Mouse (Mus musculus): Measurements from ENCODE around the gene Traf3. TPM values are rescaled to one million over a fixed set of nuclear protein-coding genes. Genes with fewer than 3 reads are reported as not detected.
A peak's percentile ranks its signal among the peaks of the same experiment; 100 is the strongest.

The Traf3 gene
- polyA plus RNA-seq, 1 experiment, result 18.8 TPM

GRCm38 (mm10) chr12:111283573-111283972 is 117.4 kb downstream of the Traf3 start:
- no peak overlapping the region for H3K27ac ChIP-seq (ENCODE audit: insufficient read depth, low read length)
- H3K4me3 ChIP-seq (ENCODE audit: insufficient read depth, low read length), result no peak overlapping the region
- no peaks in the 10 kb centered on the region for H3K4me1 ChIP-seq (ENCODE audit: control insufficient read depth, insufficient read depth, low read length)
- TF ChIP-seq POLR2A (IDR thresholded peaks at IDR 0.05; ENCODE audit: low read depth, low read length) (no peak), CTCF (IDR thresholded peaks at IDR 0.05; ENCODE audit: borderline replicate concordance, insufficient read depth, low read length) (no peak)

- Histone ChIP-seq H3K4me3 (ENCODE audit: insufficient read depth, low read length) (no peak overlapping the region), H3K27ac (ENCODE audit: insufficient read depth, low read length) (no peak overlapping the region), H3K4me1 (ENCODE audit: control insufficient read depth, insufficient read depth, low read length) (no peaks in the 10 kb centered on the region)
- no peak for TF ChIP-seq CTCF (IDR thresholded peaks at IDR 0.05; ENCODE audit: borderline replicate concordance, insufficient read depth, low read length)
- no peak for TF ChIP-seq POLR2A (IDR thresholded peaks at IDR 0.05; ENCODE audit: low read depth, low read length)
Observed at GRCm38 (mm10) chr12:111284532-111284931, 118.4 kb downstream of the Traf3 start.

GRCm38 (mm10) chr12:111293025-111293424 is 126.9 kb downstream of the Traf3 start:
- Histone ChIP-seq H3K4me3 (ENCODE audit: insufficient read depth, low read length) (no peak overlapping the region), H3K27ac (ENCODE audit: insufficient read depth, low read length) (no peak overlapping the region), H3K4me1 (ENCODE audit: control insufficient read depth, insufficient read depth, low read length) (no peaks in the 10 kb centered on the region)
- TF ChIP-seq POLR2A (IDR thresholded peaks at IDR 0.05; ENCODE audit: low read depth, low read length), result no peak
- TF ChIP-seq CTCF (IDR thresholded peaks at IDR 0.05; ENCODE audit: borderline replicate concordance, insufficient read depth, low read length), result no peak

- Histone ChIP-seq H3K4me3 (ENCODE audit: insufficient read depth, low read length) (no peak overlapping the region), H3K4me1 (ENCODE audit: control insufficient read depth, insufficient read depth, low read length) (peaks cover 12% of the 10 kb centered on the region), H3K27ac (ENCODE audit: insufficient read depth, low read length) (no peak overlapping the region)
- TF ChIP-seq POLR2A (IDR thresholded peaks at IDR 0.05; ENCODE audit: low read depth, low read length) (no peak), CTCF (IDR thresholded peaks at IDR 0.05; ENCODE audit: borderline replicate concordance, insufficient read depth, low read length) (no peak)
Observed at GRCm38 (mm10) chr12:111301322-111302017, 135.3 kb downstream of the Traf3 start.

GRCm38 (mm10) chr12:111302018-111302345 is 135.8 kb downstream of the Traf3 start:
- peaks cover 12% of the 10 kb centered on the region for H3K4me1 ChIP-seq (ENCODE audit: control insufficient read depth, insufficient read depth, low read length)
- H3K4me3 ChIP-seq (ENCODE audit: insufficient read depth, low read length), result no peak overlapping the region
- TF ChIP-seq POLR2A (IDR thresholded peaks at IDR 0.05; ENCODE audit: low read depth, low read length), result no peak
- TF ChIP-seq CTCF (IDR thresholded peaks at IDR 0.05; ENCODE audit: borderline replicate concordance, insufficient read depth, low read length), result no peak
- no peak overlapping the region for H3K27ac ChIP-seq (ENCODE audit: insufficient read depth, low read length)

GRCm38 (mm10) chr12:111303702-111304337 is 137.7 kb downstream of the Traf3 start:
- no peak overlapping the region for H3K4me3 ChIP-seq (ENCODE audit: insufficient read depth, low read length)
- TF ChIP-seq CTCF (IDR thresholded peaks at IDR 0.05; ENCODE audit: borderline replicate concordance, insufficient read depth, low read length) (no peak), POLR2A (IDR thresholded peaks at IDR 0.05; ENCODE audit: low read depth, low read length) (no peak)
- H3K27ac ChIP-seq (ENCODE audit: insufficient read depth, low read length), result peak overlapping the region; percentile 90

GRCm38 (mm10) chr12:111306821-111307220 is 140.7 kb downstream of the Traf3 start:
- Histone ChIP-seq H3K27ac (ENCODE audit: insufficient read depth, low read length) (no peak overlapping the region), H3K4me1 (ENCODE audit: control insufficient read depth, insufficient read depth, low read length) (peaks cover 12% of the 10 kb centered on the region), H3K4me3 (ENCODE audit: insufficient read depth, low read length) (no peak overlapping the region)
- no peak for TF ChIP-seq POLR2A (IDR thresholded peaks at IDR 0.05; ENCODE audit: low read depth, low read length)
- no peak for TF ChIP-seq CTCF (IDR thresholded peaks at IDR 0.05; ENCODE audit: borderline replicate concordance, insufficient read depth, low read length)

More at GRCm38 (mm10) chr12:111303702-111304337, 137.7 kb downstream of the Traf3 start:
- peaks cover 12% of the 10 kb centered on the region for H3K4me1 ChIP-seq (ENCODE audit: control insufficient read depth, insufficient read depth, low read length)

GRCm38 (mm10) chr12:111309256-111309655 is 143.1 kb downstream of the Traf3 start:
- H3K4me3 ChIP-seq (ENCODE audit: insufficient read depth, low read length), result no peak overlapping the region
- peaks cover 6% of the 10 kb centered on the region for H3K4me1 ChIP-seq (ENCODE audit: control insufficient read depth, insufficient read depth, low read length)
- no peak overlapping the region for H3K27ac ChIP-seq (ENCODE audit: insufficient read depth, low read length)
- no peak for TF ChIP-seq POLR2A (IDR thresholded peaks at IDR 0.05; ENCODE audit: low read depth, low read length)
- TF ChIP-seq CTCF (IDR thresholded peaks at IDR 0.05; ENCODE audit: borderline replicate concordance, insufficient read depth, low read length), result no peak

- TF ChIP-seq POLR2A (IDR thresholded peaks at IDR 0.05; ENCODE audit: low read depth, low read length) (no peak), CTCF (IDR thresholded peaks at IDR 0.05; ENCODE audit: borderline replicate concordance, insufficient read depth, low read length) (no peak)
- H3K4me1 ChIP-seq (ENCODE audit: control insufficient read depth, insufficient read depth, low read length), result no peaks in the 10 kb centered on the region
- H3K4me3 ChIP-seq (ENCODE audit: insufficient read depth, low read length), result no peak overlapping the region
- no peak overlapping the region for H3K27ac ChIP-seq (ENCODE audit: insufficient read depth, low read length)
Observed at GRCm38 (mm10) chr12:111309931-111310330, 143.8 kb downstream of the Traf3 start.

- TF ChIP-seq POLR2A (IDR thresholded peaks at IDR 0.05; ENCODE audit: low read depth, low read length) (no peak), CTCF (IDR thresholded peaks at IDR 0.05; ENCODE audit: borderline replicate concordance, insufficient read depth, low read length) (no peak)
- no peak overlapping the region for H3K4me3 ChIP-seq (ENCODE audit: insufficient read depth, low read length)
- H3K27ac ChIP-seq (ENCODE audit: insufficient read depth, low read length), result no peak overlapping the region
- H3K4me1 ChIP-seq (ENCODE audit: control insufficient read depth, insufficient read depth, low read length), result no peaks in the 10 kb centered on the region
Observed at GRCm38 (mm10) chr12:111311775-111312174, 145.6 kb downstream of the Traf3 start.

Data from embryonic fibroblast, embryonic 13.5 days (primary cell).